Mouse (Mus musculus): Measurements from ENCODE around the gene Cd4. TPM values are rescaled to one million over a fixed set of nuclear protein-coding genes. Genes with fewer than 3 reads are reported as not detected.

Gene Cd4
- polyA plus RNA-seq, 1 experiment: 34.2 TPM

DNA sequence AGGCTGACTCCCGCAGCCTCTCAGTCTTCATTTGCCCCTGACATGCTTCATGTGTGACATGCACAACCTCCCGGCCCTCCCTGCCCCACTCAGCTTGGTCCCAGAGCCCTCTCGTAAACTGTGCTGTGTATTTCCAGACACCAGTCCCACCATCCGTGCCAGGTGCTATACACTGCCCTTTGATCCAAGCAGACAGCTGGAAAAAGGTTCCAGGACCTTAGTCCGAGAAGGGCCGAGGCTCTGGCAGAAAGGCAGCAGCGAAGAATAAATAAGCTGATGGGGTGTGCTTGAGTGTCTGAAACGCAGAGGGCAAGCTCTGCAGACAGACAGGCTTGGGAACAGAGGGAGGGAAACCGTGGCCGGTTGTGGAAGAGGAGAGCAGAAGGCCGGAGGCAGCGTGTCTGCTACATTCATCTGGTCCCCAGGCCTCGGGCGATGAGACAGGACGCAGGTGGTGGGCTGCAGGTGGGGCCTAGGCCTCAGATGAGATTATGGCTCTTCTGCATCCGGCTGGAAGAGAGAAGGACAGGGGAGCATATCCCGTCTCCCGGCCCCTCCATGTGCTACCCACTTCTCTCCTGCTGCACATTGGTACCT lies 22.2 kb downstream of the Cd4 start:
- WGBS: 90% methylated on average over 18 of the region's 18 CpGs
- Histone ChIP-seq H3K4me1 (ENCODE audit: control insufficient read depth, insufficient read depth, insufficient read length) (peaks cover 5% of the 10 kb centered on the region; the same call in 1 of the 2 replicates), H3K4me3 (ENCODE audit: extremely low read depth, insufficient read depth, insufficient read length) (no peak overlapping the region), H3K27ac (ENCODE audit: insufficient read depth, low read length) (no peak overlapping the region), H3K36me3 (ENCODE audit: control insufficient read depth, insufficient read depth, low read length) (no peaks in the 10 kb centered on the region), H3K27me3 (ENCODE audit: control insufficient read depth, insufficient read depth, low read length) (peaks cover 9% of the 10 kb centered on the region)
- DNase-seq (ENCODE audit: low read depth in 1 of 2, low spot score in 2 of 2): no peak
- TF ChIP-seq POLR2A (IDR thresholded peaks at IDR 0.05; ENCODE audit: low read depth, low read length): no peak
- TF ChIP-seq CTCF (IDR thresholded peaks at IDR 0.05; ENCODE audit: extremely low read depth, insufficient read depth, insufficient read length, insufficient replicate concordance): no peak

DNA sequence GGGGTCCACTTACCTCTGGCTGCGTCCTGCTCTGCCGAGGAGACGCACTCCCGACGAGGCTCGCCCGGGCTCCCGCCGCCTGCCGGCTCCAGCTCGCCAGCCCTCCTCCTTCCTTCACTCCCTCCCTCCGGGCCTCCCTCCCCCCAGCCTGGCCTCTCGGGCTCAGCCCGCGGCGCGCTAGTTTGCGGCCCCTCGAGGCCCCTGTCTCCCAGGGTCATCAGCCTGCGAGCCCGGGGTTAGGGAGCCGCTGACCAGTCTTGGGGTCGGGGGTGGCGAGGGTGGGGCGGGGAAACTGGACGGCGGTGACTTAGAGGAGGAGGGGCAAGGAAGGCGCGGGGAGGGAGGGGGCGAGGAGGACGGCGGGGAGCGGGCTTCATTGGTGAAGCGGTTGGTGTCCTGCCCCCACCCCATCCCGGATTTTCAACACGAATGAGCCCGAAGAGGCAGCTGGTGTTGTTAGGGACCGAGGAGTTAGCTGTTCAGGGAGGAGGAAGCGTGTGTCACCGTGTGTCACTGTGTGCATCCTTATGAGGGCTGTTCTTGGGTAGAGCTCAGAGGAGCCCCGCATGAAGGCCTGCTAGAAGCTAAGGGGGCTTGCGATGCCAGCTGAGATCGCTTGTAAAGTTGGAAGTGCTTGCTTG lies 24.2 kb downstream of the Cd4 start, which contains the start of gene Gpr162:
Gene Gpr162, minus strand, starts transcription at position 326 of the 641 bp plus-strand sequence.
- no peaks in the 10 kb centered on the region for H3K36me3 ChIP-seq (ENCODE audit: control insufficient read depth, insufficient read depth, low read length)
- peaks cover 5% of the 10 kb centered on the region; the same call in 1 of the 2 replicates for H3K4me1 ChIP-seq (ENCODE audit: control insufficient read depth, insufficient read depth, insufficient read length)
- DNase-seq (ENCODE audit: low read depth in 1 of 2, low spot score in 2 of 2): peak in 1 of 2 experiments; percentile 28
- H3K27ac ChIP-seq (ENCODE audit: insufficient read depth, low read length): no peak within 1 kb of the TSS
- H3K27me3 ChIP-seq (ENCODE audit: control insufficient read depth, insufficient read depth, low read length): peaks cover 12% of the 10 kb centered on the region
- WGBS: 2% methylated on average over 38 of the region's 43 CpGs
- peak within 1 kb of the TSS; percentile 52 for H3K4me3 ChIP-seq (ENCODE audit: extremely low read depth, insufficient read depth, insufficient read length)
- TF ChIP-seq CTCF (IDR thresholded peaks at IDR 0.05; ENCODE audit: extremely low read depth, insufficient read depth, insufficient read length, insufficient replicate concordance) (no peak), POLR2A (IDR thresholded peaks at IDR 0.05; ENCODE audit: low read depth, low read length) (no peak)

DNA sequence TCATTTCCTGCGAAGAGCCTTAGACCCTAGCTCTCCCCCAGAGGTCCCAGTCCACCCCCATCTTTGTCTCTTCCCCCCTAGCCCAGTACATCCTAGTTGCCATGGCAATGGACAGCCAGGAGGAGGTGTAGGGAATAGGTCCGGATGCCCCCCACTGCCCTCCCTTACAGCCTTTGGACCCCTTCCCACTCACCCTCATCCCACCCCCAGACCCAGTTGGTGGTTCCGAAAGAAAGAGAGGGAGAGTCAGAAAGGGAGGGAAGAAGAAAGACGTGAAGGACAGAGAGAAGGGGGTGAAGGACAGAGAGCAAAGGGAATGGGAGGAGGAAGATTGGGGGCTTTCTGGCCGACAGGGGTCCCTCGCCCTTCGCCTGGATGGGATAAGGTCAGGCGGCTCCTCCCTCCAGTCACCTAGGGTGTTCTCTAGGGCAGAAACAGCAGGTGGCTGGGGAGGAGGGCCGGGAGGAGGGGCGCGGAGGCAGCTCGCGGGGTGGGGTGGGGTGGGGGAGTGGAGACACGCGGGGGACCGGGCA lies 24.8 kb downstream of the Cd4 start:
- no peak for TF ChIP-seq CTCF (IDR thresholded peaks at IDR 0.05; ENCODE audit: extremely low read depth, insufficient read depth, insufficient read length, insufficient replicate concordance)
- TF ChIP-seq POLR2A (IDR thresholded peaks at IDR 0.05; ENCODE audit: low read depth, low read length): no peak
- Histone ChIP-seq H3K27me3 (ENCODE audit: control insufficient read depth, insufficient read depth, low read length) (peaks cover 12% of the 10 kb centered on the region), H3K4me1 (ENCODE audit: control insufficient read depth, insufficient read depth, insufficient read length) (peaks cover 5% of the 10 kb centered on the region; the same call in 1 of the 2 replicates), H3K36me3 (ENCODE audit: control insufficient read depth, insufficient read depth, low read length) (no peaks in the 10 kb centered on the region), H3K27ac (ENCODE audit: insufficient read depth, low read length) (no peak overlapping the region), H3K4me3 (ENCODE audit: extremely low read depth, insufficient read depth, insufficient read length) (peak overlapping the region; percentile 52)
- 3% methylated on average over 8 of the region's 16 CpGs for WGBS
- no peak for DNase-seq (ENCODE audit: low read depth in 1 of 2, low spot score in 2 of 2)

DNA sequence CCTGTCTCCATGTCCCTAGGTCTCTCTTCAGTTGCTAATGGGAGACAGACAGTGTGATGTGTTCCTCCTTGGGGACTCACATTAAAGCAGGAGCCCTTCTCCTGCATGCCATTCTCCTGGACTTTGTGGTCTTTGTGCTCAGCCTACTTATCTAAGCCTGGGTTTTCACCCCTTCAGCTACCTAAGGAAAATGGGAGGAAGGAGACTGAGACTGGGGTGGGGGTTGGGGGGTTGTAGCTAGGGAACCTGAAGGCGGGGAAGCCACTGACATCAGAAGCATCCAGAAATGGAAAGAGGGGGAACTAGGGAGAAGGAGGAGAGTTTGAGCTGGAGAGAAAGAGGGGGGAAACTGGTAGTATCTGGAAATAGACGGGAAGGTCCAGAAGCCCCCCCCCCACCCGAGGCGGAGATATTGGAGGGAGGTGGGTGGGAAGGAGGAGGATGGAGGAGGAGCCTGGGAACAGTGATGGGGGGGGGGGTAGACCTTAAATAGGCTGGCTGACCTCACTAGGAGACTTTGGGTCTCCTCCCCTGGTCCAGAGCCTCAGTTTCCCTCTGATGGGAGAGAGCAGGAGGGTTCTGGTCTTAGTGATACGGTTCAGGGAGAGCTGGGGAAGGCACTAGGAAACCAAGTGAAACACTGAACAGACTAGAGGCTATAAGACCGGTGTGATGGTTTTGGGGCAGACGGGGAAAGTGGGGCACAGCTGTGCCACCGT lies 25.5 kb downstream of the Cd4 start:
- Histone ChIP-seq H3K27me3 (ENCODE audit: control insufficient read depth, insufficient read depth, low read length) (peaks cover 15% of the 10 kb centered on the region), H3K36me3 (ENCODE audit: control insufficient read depth, insufficient read depth, low read length) (no peaks in the 10 kb centered on the region), H3K4me3 (ENCODE audit: extremely low read depth, insufficient read depth, insufficient read length) (no peak overlapping the region), H3K4me1 (ENCODE audit: control insufficient read depth, insufficient read depth, insufficient read length) (peaks cover 5% of the 10 kb centered on the region; the same call in 1 of the 2 replicates), H3K27ac (ENCODE audit: insufficient read depth, low read length) (no peak overlapping the region)
- 18% methylated on average over 8 of the region's 8 CpGs for WGBS
- no peak for TF ChIP-seq POLR2A (IDR thresholded peaks at IDR 0.05; ENCODE audit: low read depth, low read length)
- no peak for TF ChIP-seq CTCF (IDR thresholded peaks at IDR 0.05; ENCODE audit: extremely low read depth, insufficient read depth, insufficient read length, insufficient replicate concordance)
- DNase-seq (ENCODE audit: low read depth in 1 of 2, low spot score in 2 of 2): no peak

DNA sequence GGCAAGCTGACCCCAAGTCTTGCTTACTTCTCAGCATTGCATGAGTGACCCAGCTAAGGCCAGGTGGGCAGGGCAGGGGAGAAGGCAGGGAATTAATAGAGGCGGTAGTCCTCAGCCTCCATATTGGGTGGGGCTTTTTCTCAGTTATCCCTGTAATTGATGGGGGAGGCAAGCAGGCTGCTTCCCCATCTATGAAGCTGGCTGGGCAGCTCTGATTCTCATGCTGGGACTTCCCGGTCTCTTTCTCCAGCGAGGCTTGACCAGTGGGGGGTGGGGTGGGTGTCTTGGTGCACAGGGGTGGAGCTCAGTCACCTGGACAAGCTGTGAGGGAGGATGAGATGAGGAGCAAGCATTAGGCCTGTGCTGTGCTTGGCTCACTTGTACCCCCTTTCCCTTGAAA lies 26.2 kb downstream of the Cd4 start:
- H3K27me3 ChIP-seq (ENCODE audit: control insufficient read depth, insufficient read depth, low read length): peaks cover 21% of the 10 kb centered on the region
- TF ChIP-seq POLR2A (IDR thresholded peaks at IDR 0.05; ENCODE audit: low read depth, low read length) (no peak), CTCF (IDR thresholded peaks at IDR 0.05; ENCODE audit: extremely low read depth, insufficient read depth, insufficient read length, insufficient replicate concordance) (no peak)
- no peaks in the 10 kb centered on the region for H3K36me3 ChIP-seq (ENCODE audit: control insufficient read depth, insufficient read depth, low read length)
- H3K4me3 ChIP-seq (ENCODE audit: extremely low read depth, insufficient read depth, insufficient read length): no peak overlapping the region
- H3K4me1 ChIP-seq (ENCODE audit: control insufficient read depth, insufficient read depth, insufficient read length): peaks cover 6% of the 10 kb centered on the region
- 84% methylated on average over 3 of the region's 3 CpGs for WGBS
- DNase-seq (ENCODE audit: low read depth in 1 of 2, low spot score in 2 of 2): no peak
- no peak overlapping the region for H3K27ac ChIP-seq (ENCODE audit: insufficient read depth, low read length)

DNA sequence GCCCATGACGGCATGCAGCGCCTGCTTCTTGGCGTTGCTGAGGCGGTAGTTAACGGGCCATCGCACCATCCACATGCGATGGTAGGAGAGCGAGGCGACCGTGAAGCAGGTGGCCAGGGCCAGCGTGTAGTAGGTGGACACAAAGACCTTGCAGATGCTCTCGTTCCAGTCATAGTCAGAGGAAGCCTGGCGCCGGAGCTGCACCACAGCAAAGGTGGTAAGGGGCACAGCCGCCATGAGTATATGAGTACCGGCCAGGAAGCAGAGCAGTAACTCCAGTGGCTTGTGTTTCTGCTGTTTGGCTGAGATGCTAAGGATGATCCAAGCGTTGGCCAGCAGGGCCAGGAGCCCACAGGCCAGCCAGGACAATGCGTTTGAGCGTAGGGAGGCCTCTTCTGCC lies 26.8 kb downstream of the Cd4 start:
- Histone ChIP-seq H3K27ac (ENCODE audit: insufficient read depth, low read length) (no peak overlapping the region), H3K4me1 (ENCODE audit: control insufficient read depth, insufficient read depth, insufficient read length) (peaks cover 8% of the 10 kb centered on the region), H3K36me3 (ENCODE audit: control insufficient read depth, insufficient read depth, low read length) (no peaks in the 10 kb centered on the region), H3K27me3 (ENCODE audit: control insufficient read depth, insufficient read depth, low read length) (peaks cover 21% of the 10 kb centered on the region), H3K4me3 (ENCODE audit: extremely low read depth, insufficient read depth, insufficient read length) (no peak overlapping the region)
- 94% methylated on average over 19 of the region's 19 CpGs for WGBS
- TF ChIP-seq POLR2A (IDR thresholded peaks at IDR 0.05; ENCODE audit: low read depth, low read length): no peak
- no peak for TF ChIP-seq CTCF (IDR thresholded peaks at IDR 0.05; ENCODE audit: extremely low read depth, insufficient read depth, insufficient read length, insufficient replicate concordance)
- DNase-seq (ENCODE audit: low read depth in 1 of 2, low spot score in 2 of 2): no peak
